Mouse (Mus musculus) ES-E14 (cell line): Measurements from ENCODE around the gene Ttc3.

Source experiments
- CHD2 ChIP-seq: IDR thresholded peaks from 2 replicates; pipeline ENCODE4 v1.6.1; 2014; ENCODE audit warnings: mild to moderate bottlenecking, low read depth, low read length, inconsistent platforms
- HCFC1 ChIP-seq: IDR thresholded peaks from 2 replicates; pipeline ENCODE4 v1.6.1; 2012; ENCODE audit warnings: low read length, inconsistent platforms, borderline replicate concordance; ENCODE audit not compliant: insufficient read depth
- ZC3H11A ChIP-seq: IDR thresholded peaks from 2 replicates; pipeline ENCODE4 v1.6.1; 2012; ENCODE audit warnings: low read depth, mild to moderate bottlenecking, inconsistent platforms, low read length, borderline replicate concordance
- ZNF384 ChIP-seq: IDR thresholded peaks from 2 replicates; pipeline ENCODE4 v1.6.1; 2012; ENCODE audit warnings: low read depth, low read length, inconsistent platforms

DNA sequence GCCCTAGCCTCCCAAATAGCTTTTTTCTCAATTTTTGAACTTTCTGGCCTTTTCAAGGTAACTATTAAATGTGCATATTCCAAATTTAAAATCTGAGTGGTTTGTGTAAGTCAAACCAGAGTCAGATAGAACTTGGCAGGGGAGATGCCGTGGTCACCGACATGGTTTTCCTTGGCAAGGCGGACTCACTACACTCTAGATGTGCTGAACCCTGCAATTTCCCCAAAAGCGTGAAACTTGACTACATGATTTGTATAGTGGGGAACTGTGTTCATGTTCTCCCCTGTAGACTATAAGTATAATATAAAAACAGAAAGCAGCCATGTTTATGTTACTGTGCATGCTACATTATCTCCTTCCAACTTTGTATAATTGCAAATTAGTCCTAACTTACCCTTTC is 58.5 kb downstream of the Ttc3 start:
- TF ChIP-seq ZC3H11A = no peak
- no peak for TF ChIP-seq CHD2
- no peak for TF ChIP-seq ZNF384
- no peak for TF ChIP-seq HCFC1
